Mouse (Mus musculus) spleen, adult 2 months (tissue): ENCODE results near the gene Plekhh2.

ENCODE experiments used
- CTCF ChIP-seq: fragments of 200-500 bp; IDR thresholded peaks from 2 replicates; pipeline ENCODE4 v1.5.1; 2011; ENCODE audit warnings: mild to moderate bottlenecking, inconsistent platforms; ENCODE audit not compliant: insufficient read depth, insufficient read length, insufficient replicate concordance; ENCODE audit errors: extremely low read depth
- POLR2A ChIP-seq: fragments of 200-500 bp; IDR thresholded peaks from 2 replicates; pipeline ENCODE4 v1.6.1; 2011; ENCODE audit warnings: low read depth, low read length, inconsistent platforms

DNA sequence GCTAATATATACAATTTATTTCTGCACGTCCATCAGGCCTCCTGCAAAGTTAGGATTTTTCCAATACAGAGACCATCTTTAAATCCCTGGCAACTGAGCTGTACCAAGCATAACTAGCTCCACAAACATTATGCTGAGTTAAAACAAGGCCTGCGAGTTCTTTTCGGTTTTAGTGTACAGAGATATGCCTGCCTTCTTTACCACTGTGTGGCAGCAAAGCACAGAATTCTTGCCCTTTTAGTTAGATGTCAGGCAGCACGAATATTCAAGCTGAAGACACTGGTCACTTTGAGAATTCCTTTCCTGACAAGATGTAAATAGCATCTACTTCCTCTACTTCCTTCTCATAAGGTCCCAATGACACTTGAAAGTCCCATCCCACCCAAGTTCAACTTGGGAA lies 37.4 kb upstream of the Plekhh2 start:
- TF ChIP-seq POLR2A (no peak), CTCF (no peak)
